Mouse (Mus musculus): Measurements from ENCODE around the gene Tbc1d14.

The Tbc1d14 gene

DNA sequence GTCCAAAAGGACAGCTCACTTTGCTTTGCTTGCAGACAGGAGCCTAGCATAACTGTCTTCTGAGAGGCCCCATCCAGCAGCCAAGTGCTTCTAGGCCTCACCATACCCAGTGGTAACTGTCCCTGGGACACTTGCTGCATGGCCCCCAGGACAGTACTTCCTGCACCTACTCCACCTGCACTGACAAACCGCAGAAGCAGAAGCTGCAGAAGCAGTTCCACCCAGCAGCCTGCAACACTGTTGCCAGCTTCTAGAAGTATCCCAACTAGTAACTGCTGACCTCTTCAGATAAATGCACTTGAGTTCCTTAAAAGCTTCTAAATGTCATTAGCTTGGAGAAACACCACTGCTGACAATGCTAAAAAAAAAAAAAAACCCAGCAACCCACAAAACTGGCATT is 78.0 kb downstream of the Tbc1d14 start:
- no peak for DNase-seq (ENCODE audit: low spot score in 2 of 2)

DNA sequence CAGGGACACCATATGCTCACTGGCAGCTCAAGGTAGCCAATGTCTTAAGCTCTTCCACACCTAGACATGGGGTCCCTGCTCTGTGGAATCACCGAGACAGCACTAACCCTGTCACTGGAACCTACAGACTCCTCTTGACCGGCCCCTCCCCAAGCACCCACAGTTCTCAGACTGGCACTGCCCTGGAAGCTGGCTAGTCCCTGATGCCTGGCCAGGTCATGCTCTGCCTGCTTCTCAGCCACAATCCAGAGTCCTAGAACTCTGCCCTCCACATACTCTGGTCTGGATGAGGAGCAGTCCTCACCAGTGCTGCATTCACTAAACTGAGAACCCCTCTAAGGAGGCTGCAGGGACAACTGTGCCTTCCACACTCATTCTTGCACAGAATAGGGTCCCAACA is 82.1 kb downstream of the Tbc1d14 start:
- no peak for DNase-seq (ENCODE audit: low spot score in 2 of 2)

GRCm38 (mm10) chr5:36508351-36508750 is 84.7 kb downstream of the Tbc1d14 start:
- DNase-seq (ENCODE audit: low spot score in 2 of 2), result no peak

DNA sequence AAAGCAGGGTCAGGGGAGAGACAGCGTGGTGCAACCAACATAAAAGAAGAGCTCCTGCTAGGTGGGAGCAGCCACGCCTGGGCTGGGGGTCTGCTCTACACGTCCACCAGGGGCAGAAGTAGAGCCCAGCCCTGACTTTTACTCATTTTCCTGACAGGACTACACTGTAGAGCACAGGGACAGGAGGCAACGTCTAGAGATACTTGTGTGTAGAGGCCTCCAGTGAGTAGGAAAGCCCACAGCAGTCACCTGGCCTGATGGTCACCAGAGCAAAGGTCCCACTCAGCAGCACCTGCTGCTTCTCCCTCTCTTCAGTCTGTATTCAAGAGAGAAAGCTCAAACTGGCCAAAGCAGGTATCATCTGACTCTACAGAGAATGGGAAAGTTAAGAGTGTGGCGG is 87.4 kb downstream of the Tbc1d14 start:
- DNase-seq (ENCODE audit: low spot score in 2 of 2), result no peak

DNA sequence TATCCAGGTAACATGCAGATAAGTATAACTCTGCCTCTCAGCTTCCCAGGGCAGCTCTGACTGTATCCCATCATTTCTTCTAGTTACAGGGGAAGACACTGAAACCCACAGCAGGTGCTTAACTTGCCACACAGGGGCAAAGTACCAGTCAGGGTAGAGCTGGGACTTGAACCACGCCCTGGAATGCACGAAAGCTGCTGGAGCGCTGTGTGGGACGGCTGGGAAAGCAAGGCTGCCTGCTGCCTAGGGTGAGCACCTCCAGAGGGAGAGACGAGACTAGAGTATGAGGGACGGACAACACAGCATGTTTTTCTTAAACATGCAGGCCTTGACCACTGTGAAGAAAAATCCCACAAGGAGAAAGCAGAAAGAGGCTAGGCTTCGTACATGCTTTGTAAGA is 87.8 kb downstream of the Tbc1d14 start:
- DNase-seq (ENCODE audit: low spot score in 2 of 2), result no peak

GRCm38 (mm10) chr5:36494709-36495108 is 98.4 kb downstream of the Tbc1d14 start:
- DNase-seq (ENCODE audit: low spot score in 2 of 2), result no peak

DNA sequence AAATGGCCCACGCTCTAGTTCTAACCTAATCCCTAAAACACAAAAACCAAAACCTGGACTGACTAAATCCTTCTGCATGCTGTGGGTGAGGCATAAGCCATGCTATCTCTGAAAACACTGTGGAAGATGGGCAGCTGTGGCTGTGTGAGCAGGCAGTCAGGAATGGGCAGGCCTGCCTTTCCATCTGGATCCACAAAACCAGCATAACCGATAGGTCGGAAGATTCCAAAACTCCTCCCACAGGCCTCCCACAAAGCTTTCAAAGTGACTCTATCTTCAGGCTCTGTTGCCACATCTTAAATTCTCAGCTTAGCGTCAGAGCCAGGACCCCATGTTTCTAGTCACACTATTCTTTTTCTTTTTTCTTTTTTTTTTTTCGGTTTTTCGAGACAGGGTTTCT is 99.2 kb downstream of the Tbc1d14 start:
- no peak for DNase-seq (ENCODE audit: low spot score in 2 of 2)

- peak in 1 of 2 experiments; percentile 47 for DNase-seq (ENCODE audit: low spot score in 2 of 2)
Measured at GRCm38 (mm10) chr5:36489225-36489624, 103.9 kb downstream of the Tbc1d14 start.

- DNase-seq (ENCODE audit: low spot score in 2 of 2), result peak in 1 of 2 experiments; percentile 35
Measured at GRCm38 (mm10) chr5:36485306-36485705, 107.8 kb downstream of the Tbc1d14 start.

GRCm38 (mm10) chr5:36484171-36484990 is 108.7 kb downstream of the Tbc1d14 start, which contains the start of the genes Tada2b and Ccdc96:
Gene Tada2b (minus strand): TSS chr5:36484285.
Gene Ccdc96 (plus strand): TSS chr5:36484588.
- DNase-seq (ENCODE audit: low spot score in 2 of 2), result peak; percentile 91 to 97

DNA sequence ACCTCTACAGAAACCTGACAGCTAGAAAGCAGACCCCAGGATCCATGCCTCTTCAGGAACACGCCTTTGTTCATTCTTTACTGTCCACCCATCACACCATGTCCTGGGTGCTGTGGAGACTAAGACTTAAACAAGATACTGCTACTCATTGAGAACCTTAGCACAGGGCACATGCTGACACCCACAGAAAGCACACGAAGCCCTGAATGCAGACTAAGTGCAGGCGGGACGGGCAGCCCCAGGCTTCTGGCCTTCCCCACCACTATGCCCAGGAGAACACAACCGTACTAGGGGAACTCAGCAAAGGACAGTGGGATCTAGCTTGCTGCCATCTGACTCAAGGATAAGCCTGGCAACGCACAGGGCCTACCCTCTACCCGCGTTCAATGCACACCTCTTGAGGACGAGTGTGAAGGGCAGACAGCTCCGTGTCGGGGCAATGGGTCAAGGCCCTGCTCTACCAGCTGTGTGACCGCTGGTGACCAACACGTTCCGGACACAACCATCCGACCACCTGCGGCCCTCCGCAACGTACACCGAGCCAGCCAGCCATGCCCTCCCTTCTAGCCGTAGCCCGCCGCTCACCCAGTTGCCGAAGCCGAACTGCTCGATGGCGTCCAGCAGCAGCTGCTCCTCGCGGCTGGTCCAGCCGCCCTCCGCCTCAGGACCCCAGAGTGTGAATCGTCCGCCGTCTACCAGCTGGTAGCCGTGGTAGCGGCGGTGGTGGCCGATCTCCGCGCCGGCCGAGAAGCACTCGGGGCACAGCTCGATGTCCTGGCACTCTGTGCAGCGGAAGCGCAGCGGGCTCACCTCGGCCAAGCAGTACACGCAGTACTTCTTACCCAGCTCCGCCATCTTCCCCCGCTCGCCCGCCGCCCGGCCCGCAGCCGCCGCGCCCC is 109.6 kb downstream of the Tbc1d14 start:
- peak; percentile 71 to 74 for DNase-seq (ENCODE audit: low spot score in 2 of 2)

DNA sequence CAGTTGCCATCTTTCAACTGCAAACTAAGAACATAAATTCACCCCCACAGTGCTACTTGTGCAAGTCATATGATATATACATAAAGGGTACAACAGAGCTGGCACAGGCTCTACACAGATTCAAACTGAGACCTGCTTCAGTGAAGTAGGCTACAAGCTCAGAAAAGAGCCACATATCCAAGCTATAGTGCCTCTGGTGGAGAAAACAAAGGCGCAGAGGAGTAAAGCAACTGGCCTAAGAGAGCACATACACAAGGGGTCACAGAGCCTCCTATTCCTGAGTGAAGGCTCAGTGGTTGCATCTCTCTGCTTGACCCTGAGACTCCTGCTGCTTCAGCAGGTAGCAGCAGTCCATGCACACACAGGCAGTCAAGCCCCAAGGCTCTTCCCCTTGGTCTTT is 112.0 kb downstream of the Tbc1d14 start:
- DNase-seq (ENCODE audit: low spot score in 2 of 2), result no peak

DNA sequence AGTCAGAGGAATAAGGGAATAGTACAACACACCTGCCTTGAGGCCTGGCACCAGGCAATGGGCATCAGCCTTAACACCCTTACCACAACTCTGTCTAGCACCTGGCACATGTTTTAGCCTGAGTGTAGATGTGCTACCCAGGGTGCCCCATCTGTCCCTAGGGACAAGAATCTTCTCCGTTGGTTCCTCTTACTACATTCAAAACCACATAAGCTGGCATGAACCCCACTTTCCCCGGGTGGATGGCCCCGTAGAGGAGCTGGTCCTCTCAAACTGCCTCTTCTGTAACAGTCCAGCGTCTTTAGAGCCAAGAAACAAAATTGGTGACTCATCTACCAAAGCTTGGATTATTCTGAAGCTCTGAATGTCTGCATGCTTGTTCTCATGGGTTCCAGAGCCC is 112.7 kb downstream of the Tbc1d14 start:
- peak in 1 of 2 experiments; percentile 42 for DNase-seq (ENCODE audit: low spot score in 2 of 2)

- no peak for DNase-seq (ENCODE audit: low spot score in 2 of 2)
Measured at GRCm38 (mm10) chr5:36479735-36480134, 113.3 kb downstream of the Tbc1d14 start.

DNA sequence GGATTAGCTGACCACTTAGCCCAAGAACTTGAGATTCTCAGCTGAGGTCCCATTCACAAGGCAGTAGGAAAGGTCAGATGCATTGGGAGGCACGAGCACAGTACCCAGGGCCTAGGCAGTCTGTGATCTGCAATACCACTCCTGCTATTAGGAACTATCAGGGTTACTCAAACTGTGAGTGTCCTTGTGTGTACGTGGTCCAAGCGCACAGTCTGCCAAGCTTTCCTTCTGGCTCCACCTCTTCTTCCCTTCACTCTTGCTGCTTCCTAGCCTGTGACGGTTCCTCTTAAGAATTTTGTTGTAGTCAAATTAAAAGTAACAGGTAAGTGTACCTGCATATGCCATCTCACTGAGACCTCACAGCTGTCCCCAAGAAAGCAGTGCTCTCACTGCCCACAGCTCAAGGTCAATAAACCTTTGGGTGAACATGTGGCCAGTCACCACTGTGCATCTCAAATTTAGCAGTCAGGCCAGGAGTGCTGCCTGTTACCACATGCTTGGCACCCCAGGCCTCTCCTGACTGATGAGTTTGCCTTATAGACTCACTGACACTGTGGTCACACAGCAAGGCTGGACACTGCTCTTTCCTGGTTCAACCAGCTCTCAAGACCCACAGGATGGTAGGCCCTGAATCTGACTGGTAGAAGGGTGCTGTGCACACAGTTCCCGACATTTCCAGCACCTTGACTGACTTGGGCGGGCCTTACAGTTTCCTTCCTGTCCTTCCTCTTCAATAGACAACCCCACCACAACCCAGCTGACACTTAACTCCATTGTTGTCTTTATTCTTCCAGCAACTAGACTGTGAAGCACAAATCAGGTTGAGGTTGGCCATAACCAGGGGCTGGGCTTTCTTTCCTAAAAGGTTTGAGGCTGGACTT is 114.3 kb downstream of the Tbc1d14 start:
- no peak for DNase-seq (ENCODE audit: low spot score in 2 of 2)

- no peak for DNase-seq (ENCODE audit: low spot score in 2 of 2)
Measured at GRCm38 (mm10) chr5:36477486-36477885, 115.6 kb downstream of the Tbc1d14 start.

DNA sequence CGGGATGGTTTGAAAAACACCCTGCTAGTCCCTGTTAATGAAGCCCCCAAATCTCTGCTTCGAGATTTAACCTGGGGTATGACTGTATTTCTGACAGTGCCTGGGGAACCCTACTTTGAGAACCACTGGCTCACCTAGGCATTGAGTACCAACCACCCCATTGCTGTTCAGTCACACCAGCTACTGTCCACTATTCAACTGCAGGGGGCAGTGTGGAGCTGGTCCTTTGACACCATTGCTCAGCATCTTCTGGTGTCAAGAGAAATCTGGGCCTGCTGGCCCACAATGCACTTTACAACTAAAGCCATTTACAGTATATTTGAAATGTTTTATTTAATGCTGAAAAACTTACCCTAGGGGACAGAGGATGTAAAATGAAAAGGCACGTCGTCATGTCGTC is 118.8 kb downstream of the Tbc1d14 start:
- peak; percentile 66 to 85 for DNase-seq (ENCODE audit: low spot score in 2 of 2)

- no peak for DNase-seq (ENCODE audit: low spot score in 2 of 2)
Measured at GRCm38 (mm10) chr5:36472876-36473655, 120.0 kb downstream of the Tbc1d14 start.

DNA sequence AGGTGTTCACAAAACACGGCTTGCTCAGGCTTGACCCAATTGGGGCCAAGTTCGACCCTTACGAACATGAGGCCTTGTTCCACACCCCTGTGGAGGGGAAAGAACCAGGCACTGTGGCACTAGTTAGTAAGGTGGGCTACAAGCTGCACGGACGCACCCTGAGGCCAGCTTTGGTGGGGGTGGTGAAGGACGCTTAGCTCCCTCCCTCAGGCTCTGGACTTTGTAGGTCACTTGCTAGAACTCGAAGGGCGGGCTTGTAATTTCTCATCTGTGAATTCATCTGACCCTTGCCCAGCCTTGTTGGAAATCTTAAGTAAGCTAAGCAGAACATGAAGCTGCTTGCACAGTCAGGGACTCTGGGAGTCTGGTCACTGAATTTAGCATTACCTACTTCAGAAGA is 121.9 kb downstream of the Tbc1d14 start:
- DNase-seq (ENCODE audit: low spot score in 2 of 2), result no peak

DNA sequence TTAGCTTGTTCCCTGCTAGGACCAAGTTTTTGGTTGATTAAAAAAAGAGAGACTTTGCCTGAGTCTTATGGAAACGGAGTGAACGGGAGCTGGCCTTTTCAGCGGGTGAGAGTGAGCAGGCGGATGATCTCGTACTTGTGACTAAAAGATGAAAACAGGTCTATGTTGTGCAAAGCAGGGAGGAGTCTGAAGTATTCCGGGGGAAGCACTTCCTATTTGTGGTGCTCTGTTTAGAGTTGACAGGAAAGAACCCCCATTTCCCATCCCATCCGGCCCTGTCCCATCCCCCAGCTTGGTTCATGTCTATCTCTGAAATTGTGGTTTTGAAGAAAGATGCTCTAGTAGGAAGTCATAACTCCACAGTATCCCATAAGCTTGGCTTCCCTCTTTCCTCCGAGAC is 127.2 kb downstream of the Tbc1d14 start:
- DNase-seq (ENCODE audit: low spot score in 2 of 2), result no peak

All from spleen, postnatal 10 days (tissue).